Mouse (Mus musculus): ENCODE results near the gene Scaf4.

The Scaf4 gene

DNA sequence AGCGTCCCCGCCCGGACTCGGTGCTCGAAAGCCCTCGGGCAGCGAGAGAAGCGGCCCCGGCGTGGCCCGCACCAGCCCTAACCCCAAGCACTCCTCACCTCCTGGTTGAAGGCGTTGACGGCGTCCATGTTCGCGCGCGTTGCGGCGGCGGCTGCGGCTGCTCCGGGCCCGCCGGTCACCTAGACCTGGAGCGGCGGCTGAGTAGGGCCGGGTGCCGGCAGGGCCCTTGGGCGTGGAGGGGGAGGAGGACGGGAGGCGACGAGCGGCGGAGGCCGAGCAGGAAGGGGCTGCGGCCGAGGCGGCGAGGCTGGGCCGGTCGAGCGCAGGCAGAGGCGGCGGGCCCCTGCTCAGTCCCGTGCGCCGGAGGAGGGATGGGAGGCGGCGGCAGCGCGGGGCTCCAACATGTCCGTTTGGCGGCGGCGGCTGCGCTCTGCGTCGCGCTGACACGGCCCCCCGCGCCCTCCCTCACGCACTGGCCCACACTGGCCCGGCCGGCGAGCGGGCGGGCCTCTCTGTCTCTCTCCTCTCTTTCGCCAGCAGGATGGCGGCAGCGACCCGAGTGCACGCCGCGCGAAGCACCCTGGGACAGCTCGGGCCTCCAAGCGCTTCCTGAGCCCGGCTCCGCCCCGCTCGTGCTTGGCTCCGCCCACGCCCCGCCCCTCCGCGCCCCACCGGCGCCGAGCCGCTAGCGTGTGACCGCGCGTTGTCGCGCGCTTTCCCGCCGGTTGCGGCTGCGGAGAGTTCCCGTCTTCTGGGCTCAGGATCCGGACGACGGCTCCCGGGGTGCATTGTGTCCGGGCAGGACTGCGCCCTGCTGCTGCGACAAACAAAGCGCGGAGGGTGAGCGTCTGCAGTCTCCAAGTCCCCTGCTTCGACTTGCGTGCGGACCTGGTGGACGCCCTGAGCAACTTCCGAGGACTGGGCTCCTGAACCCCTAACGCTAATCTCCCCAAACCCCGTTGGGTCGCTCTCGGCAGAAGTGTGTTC lies at the start of gene Scaf4:
Scaf4 (minus strand) TSS at position 599 of the 987 bp plus-strand sequence.
- DNase-seq (ENCODE audit: low spot score) = peak; percentile 94

DNA sequence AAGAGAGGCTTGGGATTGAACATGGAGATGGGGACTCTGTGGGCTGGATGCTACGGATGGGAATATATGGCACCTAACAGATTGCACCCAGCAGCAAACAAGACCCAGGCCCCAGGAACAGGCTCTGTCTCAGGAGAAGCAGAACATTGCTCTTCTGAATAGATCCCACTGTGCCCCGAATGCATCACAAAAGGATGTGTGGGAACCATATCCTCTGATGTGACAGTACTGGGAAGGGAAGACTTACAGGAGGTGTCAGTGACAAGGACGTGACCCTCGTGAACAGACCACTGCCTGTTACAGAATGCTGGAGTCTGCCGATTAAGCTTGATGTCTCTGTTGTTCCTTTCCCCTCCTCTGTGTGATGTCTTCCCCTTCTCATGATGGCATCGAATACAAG lies 48.2 kb upstream of the Scaf4 start:
- no peak for DNase-seq (ENCODE audit: low spot score)

- DNase-seq (ENCODE audit: low spot score) = no peak
Observed at GRCm38 (mm10) chr16:90330979-90331378, 46.7 kb upstream of the Scaf4 start.

DNA sequence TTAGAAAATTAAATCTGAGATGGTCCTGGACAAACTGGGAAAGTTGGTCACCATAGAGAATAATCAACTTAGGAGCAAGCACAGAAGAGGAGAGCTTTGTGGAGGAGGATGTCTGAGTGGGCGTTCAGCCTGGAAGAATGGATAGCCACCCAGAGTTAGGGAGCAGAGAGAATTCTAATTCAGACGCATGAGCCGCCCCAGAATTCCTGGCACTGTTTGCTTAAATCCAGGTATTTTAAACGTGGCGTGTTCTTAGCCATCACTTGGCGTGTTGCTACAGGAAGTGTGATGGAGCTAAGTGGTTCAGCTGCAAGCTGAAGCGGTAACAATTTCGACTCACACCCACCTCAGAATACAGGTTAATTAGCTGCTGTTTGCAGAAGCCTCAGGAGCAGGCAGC lies 45.2 kb upstream of the Scaf4 start:
- DNase-seq (ENCODE audit: low spot score) = no peak

DNA sequence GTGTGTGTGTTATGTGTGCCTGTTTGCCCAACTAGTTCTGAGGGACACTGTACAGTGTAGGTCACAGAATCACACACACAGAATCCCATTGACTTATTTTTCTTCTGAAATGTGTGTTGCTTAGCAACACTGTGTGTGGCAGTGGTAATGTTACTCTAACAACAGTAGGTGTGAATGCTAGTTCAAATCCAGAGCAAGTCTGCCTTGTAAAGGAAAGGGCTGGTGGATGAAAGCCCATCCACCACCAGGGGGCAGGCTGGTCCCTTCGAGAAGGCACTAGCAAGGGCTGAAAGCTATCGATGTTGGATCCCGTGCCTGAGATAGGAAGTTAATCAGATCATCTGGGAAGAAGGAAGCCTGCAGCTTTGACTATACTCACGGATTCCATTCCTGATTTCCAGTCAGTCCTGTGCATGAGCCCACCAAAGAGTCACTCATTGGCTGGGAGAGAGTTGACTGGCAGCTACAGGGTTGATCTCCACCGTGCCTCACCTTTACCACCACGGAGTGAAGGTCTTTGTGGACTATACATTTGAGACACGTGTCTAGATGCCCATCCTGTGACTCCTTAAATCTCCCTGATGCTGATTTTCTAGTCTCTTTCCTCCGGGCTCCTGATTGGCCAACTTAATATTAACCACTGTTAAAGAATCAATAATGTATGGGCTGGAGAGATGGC lies 38.7 kb upstream of the Scaf4 start:
- peak; percentile 81 for DNase-seq (ENCODE audit: low spot score)

- no peak for DNase-seq (ENCODE audit: low spot score)
Observed at GRCm38 (mm10) chr16:90319321-90319720, 35.0 kb upstream of the Scaf4 start.

GRCm38 (mm10) chr16:90318372-90318926 lies 34.1 kb upstream of the Scaf4 start:
- DNase-seq (ENCODE audit: low spot score) = no peak

GRCm38 (mm10) chr16:90317777-90318176 lies 33.5 kb upstream of the Scaf4 start:
- no peak for DNase-seq (ENCODE audit: low spot score)

DNA sequence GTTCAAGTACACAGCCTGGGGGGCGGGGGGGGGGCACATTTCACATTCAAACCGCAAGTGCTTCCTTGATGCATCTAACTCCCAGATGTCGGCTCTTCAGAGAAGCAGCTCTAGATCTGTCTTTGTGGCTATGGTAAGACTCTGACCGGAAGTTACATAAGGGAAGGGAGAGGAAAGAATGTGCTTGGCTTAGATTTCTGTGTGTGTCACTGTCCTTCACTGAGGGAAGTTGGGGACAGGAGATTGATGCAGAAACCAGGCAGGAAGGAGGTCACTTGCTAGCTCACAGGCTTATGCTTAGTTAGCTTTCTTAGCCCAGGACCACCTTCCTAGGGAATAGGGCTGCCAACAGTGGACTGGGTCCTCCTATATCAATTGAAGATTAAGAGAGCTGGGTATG lies 31.6 kb upstream of the Scaf4 start:
- DNase-seq (ENCODE audit: low spot score) = no peak

DNA sequence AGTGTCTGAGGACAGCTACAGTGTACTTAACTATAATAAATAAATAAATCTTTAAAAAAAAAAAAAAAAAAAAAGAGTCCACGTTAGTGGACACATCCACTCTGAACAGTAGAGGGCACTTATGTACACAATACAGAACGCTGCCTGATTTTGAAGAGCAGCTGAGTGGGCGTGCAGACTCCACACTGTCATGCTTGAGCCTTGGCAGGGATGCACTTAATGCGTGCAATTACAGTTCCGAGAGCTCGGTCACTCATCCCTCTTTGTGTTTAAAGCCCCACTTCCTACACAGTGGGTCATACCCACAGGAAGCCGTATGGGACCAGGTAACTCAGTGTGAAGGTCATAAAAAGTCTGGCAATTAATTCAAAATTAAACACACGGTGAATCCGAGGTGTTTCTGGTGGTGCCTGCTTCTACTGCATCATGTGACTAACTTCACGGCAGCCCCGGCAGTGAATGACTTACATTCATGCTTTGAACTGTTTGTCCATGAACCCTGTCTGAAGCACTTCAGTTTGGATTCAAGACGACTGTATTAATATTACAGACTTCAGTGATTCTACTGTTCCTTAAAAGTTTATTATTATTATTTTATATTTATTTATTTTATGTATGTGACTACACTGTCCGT lies 28.3 kb upstream of the Scaf4 start:
- peak; percentile 83 for DNase-seq (ENCODE audit: low spot score)

GRCm38 (mm10) chr16:90310488-90311135 lies 26.3 kb upstream of the Scaf4 start:
- DNase-seq (ENCODE audit: low spot score) = no peak

DNA sequence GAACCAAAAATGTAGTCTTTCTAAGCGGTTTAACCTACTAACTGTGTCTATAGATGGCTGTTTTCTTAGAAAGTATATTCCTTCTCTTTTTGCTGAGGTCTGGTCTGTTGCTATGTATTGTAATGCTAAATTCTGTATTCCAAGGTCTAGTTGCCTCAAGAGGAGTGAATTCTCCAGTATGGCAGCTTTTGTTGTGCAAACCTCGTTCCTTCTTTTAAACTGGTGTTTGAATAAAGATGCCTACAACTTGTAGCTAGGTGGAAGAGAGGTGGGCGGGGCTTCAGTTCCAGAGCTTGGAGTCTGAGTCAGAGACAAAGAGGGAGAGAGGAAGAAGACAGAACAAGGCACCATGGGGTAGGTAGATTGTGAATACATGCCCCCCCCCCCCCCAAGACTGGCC lies 25.5 kb upstream of the Scaf4 start:
- no peak for DNase-seq (ENCODE audit: low spot score)

DNA sequence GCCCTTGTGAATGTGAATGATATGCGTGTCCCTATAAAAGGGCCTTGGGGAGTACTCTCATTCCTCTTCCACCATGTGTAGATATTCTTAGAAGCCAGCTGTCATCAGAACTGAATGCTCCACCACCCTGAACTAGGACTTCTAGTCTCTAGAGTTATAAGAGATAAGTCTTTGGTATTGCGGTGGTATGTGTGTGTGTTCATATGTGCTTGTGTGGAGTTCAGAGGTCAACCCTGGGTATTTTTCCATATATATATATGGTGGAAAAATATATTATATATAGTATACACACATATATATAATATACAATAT lies 19.6 kb upstream of the Scaf4 start:
- DNase-seq (ENCODE audit: low spot score) = no peak

DNA sequence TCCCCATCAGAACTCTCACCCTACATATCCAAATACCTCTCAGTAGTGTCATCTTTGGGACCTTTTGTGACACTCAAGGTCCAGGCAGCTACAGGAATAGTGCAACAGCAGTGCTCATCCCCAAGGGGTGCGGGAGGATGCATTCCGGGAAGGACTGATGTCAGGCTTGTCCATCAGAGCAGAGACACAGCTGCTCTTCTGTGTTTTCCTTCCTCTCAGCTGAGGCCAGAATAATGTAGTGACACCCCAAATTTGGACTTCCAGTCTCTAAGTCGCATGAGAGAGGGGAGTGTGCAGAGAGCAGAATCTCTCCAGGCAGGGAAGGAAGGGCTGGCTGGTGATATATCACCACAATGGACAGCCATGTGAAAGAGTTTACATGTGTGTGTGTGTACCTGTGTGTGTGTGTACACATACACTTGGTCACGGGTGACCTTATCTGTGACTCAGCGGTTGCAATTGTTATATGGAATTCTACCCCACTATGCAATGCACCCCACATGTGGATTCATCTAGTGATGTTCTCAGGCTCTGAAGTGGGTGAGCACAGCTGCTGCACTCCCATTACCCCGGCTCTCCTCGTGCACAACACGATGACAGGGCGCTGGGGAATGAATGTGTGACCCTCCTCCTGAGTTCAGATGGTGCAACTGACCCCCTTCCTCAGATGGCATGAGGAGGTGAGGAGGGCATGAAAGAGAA lies 19.1 kb upstream of the Scaf4 start:
- no peak for DNase-seq (ENCODE audit: low spot score)

- no peak for DNase-seq (ENCODE audit: low spot score)
Observed at GRCm38 (mm10) chr16:90301706-90302105, 17.4 kb upstream of the Scaf4 start.

DNA sequence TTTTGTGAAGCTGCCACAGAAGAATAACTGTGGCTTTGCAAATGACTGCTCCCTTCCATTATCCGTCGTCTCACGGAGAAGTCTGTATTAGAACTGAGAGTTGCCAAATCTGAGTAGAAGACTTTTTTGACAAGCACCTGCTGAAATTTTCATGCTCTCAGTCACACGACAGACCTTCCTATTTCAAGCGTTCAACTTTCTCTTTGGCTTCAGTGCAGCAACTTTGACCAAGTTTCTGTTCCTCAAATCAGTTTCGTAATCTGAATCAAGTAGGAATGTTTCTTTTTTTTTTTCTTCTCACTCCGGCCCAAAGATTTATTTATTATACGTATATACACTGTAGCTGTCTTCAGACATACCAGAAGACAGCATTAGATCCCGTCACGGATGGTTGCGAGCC lies 16.6 kb upstream of the Scaf4 start:
- no peak for DNase-seq (ENCODE audit: low spot score)

GRCm38 (mm10) chr16:90299591-90299990 lies 15.3 kb upstream of the Scaf4 start:
- no peak for DNase-seq (ENCODE audit: low spot score)

DNA sequence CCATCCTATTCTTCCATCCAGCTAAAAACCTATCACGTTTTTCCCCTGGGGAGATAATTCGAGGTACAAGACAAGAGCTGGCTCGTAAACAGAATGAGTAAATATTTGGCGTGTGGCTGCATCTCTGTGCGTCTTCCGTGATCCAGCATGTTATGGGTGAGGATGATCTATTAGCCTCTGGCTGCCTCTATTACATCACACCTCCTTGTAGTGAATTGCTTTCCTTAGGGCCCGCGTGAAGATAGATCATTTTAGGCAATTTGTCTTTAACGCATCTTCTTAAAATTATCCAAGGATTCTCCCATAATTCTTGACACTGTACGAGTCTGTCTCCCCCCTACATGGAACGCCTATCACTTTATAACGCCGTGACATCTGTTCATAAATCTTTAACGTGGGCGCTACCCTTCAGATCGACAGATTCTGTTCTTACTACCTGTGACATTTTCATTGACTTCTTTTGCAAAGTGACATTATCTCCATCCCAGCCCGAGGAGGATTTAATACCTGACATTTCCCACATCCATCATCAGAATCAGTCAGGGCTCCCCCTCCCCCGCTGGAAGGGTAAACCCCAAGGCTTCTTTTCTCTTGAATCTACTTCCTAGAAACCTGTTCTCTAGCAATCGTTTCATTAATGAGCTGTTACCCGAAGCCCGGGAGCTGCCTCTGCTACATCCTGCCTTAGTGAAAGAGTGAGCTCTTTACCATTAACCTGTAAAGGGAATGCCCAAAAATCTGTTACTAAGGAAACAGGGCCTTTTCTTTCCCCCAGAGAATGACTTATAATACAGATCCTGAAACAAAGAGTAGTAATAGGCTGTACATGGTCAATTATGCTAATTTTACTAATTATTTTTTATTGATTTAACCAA lies 14.4 kb upstream of the Scaf4 start:
- peak; percentile 41 for DNase-seq (ENCODE audit: low spot score)

DNA sequence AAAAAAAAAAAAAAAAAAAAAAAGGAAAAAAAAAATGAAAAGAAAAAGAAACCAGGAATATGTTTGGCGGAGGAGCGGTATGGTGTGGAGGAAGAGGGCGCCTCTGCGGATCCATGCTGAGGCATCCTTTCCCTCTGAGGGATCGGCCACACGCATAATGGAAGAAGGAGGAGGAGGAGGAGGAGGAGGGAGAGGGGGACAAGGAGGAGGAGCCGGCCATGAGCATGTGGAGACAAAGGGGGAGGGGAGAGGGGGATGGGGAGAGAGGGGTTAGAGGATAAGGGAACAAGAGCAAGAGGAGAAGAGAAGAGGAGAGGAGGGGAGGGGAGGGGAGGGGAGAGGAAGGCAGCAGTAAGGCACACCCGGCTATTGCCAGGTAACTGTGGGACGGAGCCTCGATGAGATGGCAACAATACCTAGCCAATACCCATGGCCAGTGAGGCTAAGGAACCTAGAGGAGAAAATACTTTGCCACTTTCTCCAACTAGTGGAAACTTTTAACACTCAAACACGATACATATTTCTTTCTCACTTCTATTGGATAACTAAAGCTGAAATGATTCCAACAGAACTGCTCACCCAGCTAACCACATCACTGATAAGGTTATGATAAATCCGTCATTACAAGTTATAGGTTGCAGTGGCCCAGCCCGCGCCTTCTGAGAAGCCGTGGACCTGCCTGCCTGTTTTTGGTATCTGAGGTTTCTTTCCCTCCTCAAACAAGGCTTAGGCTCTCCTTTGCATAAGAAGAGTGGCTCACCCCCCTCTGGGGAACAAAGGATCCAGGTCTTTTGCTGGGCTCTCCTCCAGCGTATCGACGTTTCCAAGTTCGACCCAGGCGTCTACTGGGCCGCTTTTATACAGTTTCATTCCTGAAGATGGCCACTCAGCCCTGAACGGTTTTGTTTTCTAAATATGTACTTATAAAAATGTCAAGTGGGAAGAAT lies 13.4 kb upstream of the Scaf4 start:
- DNase-seq (ENCODE audit: low spot score) = peak; percentile 24

Measured in MN1 (cell line).